Mouse (Mus musculus) thymus, postnatal 10 days (tissue): Measurements from ENCODE around the gene Cbx6.
A peak's percentile ranks its signal among the peaks of the same experiment; 100 is the strongest.

ENCODE experiments used
- DNase-seq, 2 experiments: peaks; one replicate each; pipeline ENCODE4 v3.0.0; 2021; ENCODE audit warnings: low spot score in 2 of 2

Cbx6 gene

GRCm38 (mm10) chr15:79834130-79834880, at the start of gene Cbx6, which contains the start of gene Npcd:
TSS of gene Cbx6 (minus strand) at chr15:79834688.
TSS of gene Npcd (minus strand) at chr15:79834237.
- peak; percentile 96 to 98 for DNase-seq

DNA sequence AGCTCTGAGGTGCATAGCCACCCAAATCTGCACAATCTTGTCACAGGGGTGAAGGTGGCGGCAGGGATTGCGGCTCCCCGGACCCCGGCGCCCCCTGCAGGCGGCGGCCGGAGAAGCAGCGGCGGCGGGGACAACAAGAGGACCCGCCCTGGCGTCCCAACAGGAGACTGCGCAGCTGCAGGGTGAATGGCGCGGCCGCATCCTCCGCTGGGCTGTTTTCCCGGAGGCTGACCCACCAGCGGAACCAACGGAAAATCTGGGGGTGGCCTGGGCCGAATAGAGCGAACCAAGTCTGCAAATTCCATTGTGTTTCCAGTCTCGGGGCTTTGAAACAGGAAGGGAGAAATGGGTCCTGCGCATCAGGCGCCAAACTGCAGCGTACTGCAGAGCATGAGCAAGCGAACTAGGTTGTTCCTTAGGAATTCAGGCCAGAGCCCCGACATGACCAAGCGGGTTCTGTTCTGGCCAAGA, 48.9 kb upstream of the Cbx6 start:
- DNase-seq: peak; percentile 81 to 96

- DNase-seq: no peak
Measured at GRCm38 (mm10) chr15:79882623-79883267, 48.3 kb upstream of the Cbx6 start.

DNA sequence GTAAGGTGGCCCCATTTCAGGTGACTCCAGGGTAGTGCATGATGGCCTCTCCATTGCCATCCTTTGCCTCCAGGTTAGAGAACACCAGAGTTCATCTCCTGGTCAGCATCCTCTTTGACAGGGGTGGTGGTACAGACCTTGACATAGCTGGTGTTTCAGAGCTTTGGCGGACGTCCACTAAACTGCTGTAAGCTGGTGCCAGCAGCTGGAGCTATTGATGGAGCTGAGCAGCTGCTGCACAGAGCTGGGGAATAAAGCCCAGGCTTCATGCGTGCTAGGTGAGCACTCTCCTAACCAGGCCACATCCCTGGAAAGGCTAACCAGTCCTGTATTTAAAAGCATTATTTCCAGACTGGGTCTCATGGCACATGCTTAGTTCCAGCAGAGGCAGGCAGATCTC, 46.0 kb upstream of the Cbx6 start:
- no peak for DNase-seq

GRCm38 (mm10) chr15:79879319-79879718, 44.8 kb upstream of the Cbx6 start:
- no peak for DNase-seq

GRCm38 (mm10) chr15:79878725-79879136, 44.2 kb upstream of the Cbx6 start:
- DNase-seq: no peak

- no peak for DNase-seq
Measured at GRCm38 (mm10) chr15:79875261-79875995, 40.9 kb upstream of the Cbx6 start.

DNA sequence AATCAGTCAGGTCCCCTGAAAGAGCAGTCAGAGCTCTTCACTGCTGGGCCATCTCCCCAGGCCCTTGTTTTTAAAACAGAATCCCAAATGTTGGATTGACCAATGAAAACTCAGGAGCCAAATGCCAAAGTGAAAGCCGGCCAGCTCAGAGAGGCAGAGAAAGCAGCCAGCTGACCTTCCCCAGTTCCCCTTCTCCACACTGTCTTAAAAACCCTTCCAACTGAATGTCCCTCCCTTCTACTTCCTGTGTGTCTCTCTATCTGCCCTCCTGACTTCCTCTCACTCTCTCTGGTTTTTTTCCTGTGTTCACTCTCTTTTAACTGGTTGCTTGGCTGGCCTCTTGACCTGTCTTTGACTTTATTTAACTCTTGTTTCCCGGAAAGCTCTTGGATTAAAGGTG, 39.5 kb upstream of the Cbx6 start:
- no peak for DNase-seq

- no peak for DNase-seq
Measured at GRCm38 (mm10) chr15:79873545-79873944, 39.1 kb upstream of the Cbx6 start.

DNA sequence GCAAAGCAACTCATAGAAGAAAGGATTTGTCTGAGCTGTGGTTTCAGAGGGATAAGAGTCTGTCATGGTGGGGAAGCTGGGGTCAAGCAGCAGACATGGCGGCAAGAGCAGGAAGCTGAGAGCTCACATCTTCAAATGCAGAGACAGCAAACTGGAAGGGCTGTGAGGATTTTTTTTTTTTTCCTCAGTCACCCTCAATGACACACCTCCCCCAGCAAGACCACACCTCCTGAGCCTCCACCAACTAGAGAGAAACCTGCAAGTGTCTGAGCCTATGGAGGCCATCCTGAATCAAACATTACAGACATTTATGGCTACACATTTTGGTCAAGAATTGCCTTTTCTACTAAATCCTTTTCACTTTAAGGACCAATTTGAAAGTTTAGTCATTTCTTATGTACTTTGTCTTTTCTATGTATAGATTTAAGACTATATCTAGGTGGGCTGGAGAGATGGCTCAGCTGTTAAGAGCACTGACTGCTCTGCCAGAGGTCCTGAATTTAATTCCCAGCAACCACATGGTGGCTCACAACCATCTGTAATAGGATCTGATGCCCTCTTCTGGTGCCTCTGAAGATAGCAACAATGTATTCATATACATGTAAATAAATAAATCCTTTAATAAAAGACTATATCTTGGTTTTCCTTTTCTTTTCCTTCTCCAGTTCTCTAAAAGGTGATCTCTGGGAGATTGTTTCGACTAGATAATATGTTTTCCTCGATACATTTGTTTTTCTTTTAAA, 32.9 kb upstream of the Cbx6 start:
- no peak for DNase-seq

- DNase-seq: no peak
Measured at GRCm38 (mm10) chr15:79859821-79860220, 25.3 kb upstream of the Cbx6 start.

GRCm38 (mm10) chr15:79858979-79859378, 24.5 kb upstream of the Cbx6 start:
- DNase-seq: no peak

DNA sequence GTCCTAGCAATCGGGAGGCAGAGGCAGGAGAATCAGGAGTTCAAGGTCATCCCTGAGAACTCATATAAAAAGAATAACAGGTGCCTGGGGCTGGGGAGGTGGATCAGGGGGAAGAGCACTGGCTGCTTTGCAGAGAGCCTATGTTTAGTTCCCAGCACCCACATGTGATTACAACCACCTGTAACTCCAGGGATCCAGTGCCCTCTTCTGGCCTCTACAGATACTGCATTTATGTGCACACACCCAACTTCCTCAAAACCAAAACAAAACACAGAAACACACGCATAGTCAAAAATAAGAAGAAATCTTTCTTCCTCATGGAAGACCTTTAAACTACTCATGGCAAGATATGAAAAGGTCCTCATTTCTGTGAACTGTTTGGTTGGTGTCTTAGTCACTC, 15.7 kb upstream of the Cbx6 start:
- no peak for DNase-seq

GRCm38 (mm10) chr15:79847100-79847499, 12.6 kb upstream of the Cbx6 start:
- no peak for DNase-seq

- DNase-seq: no peak
Measured at GRCm38 (mm10) chr15:79845986-79846385, 11.5 kb upstream of the Cbx6 start.

- DNase-seq: no peak
Measured at GRCm38 (mm10) chr15:79842985-79843384, 8.5 kb upstream of the Cbx6 start.

DNA sequence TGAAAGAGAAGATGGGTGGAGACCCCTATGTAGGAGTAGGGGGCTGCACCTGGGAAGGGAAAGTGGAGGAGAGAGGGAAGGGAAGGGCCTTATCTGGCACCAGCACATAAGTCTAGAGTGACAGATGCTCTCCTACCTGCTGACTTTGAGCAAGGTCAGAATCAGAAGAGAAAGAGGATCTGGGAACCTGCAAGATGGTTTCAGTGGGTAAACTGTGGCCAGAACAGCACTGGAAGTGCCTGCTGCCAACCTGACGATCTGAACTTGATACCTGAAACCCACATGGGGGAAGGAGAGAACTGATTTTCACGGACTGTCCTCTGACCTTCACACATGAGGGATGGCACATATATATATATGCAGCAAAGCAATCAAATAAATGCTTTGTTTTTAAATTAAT, 5.8 kb upstream of the Cbx6 start:
- no peak for DNase-seq

- no peak for DNase-seq
Measured at GRCm38 (mm10) chr15:79834881-79835260, 383 bp upstream of the Cbx6 start.

- DNase-seq: peak; percentile 30 to 32
Measured at GRCm38 (mm10) chr15:79833251-79834050, 1.0 kb downstream of the Cbx6 start.

- peak; percentile 69 to 87 for DNase-seq
Measured at GRCm38 (mm10) chr15:79832064-79832900, 2.2 kb downstream of the Cbx6 start.
